Mouse (Mus musculus) urinary bladder, adult 18-20 months (tissue): ENCODE measurements around the gene Rhbdl3.
"Not testable (repeated sequence)": the region's sequence is repeated elsewhere in the genome, so short reads cannot be mapped to it uniquely, and the experiment has no call there.

Experiments used
- DNase-seq, 2 experiments: peaks; one replicate each; pipeline ENCODE4 v3.0.0; 2022; ENCODE audit warnings: low spot score in 2 of 2, mixed read lengths in 2 of 2

Gene Rhbdl3

DNA sequence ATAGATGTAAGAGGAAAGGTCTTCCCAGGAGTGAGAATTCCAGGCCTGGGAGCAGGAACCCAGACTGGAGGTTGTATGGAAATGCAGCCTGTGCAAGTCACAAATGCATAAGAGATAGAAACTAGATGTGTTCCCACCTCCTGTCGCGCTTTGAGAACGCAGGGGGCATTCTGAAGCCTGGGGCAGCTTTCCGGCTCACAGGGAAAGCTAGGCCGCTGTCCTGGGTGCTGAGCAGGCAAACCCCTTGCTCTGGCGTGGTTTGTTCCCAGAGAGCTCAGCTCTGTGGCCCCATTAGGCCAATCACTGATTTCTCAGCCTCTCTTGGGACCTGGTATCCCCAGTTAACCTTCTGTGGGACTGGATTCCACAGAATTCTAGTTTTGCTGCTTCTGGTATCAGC is 11.9 kb downstream of the Rhbdl3 start:
- DNase-seq: no peak

- DNase-seq: no peak
Measured at GRCm38 (mm10) chr11:80313462-80313861, 12.8 kb downstream of the Rhbdl3 start.

DNA sequence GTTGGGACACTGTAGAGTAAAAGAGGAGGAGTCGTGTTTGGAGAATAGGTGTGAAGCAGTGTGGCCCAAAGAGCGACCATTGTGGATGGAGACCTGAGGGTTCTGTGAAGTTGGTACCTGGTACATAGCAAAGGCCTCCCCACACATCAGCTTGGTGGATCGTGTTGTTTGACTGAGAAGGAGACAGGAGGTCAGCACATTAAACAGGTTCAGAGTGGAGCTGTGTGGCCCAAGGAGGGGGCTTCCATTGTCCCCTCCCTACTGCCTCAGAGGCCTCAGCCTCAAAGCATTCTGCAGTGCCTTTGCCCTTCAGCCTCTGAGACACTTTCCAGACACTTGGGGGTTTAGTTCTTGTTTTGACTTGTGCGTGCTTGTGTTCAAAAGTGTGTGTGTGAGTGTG is 13.2 kb downstream of the Rhbdl3 start:
- DNase-seq: no peak

DNA sequence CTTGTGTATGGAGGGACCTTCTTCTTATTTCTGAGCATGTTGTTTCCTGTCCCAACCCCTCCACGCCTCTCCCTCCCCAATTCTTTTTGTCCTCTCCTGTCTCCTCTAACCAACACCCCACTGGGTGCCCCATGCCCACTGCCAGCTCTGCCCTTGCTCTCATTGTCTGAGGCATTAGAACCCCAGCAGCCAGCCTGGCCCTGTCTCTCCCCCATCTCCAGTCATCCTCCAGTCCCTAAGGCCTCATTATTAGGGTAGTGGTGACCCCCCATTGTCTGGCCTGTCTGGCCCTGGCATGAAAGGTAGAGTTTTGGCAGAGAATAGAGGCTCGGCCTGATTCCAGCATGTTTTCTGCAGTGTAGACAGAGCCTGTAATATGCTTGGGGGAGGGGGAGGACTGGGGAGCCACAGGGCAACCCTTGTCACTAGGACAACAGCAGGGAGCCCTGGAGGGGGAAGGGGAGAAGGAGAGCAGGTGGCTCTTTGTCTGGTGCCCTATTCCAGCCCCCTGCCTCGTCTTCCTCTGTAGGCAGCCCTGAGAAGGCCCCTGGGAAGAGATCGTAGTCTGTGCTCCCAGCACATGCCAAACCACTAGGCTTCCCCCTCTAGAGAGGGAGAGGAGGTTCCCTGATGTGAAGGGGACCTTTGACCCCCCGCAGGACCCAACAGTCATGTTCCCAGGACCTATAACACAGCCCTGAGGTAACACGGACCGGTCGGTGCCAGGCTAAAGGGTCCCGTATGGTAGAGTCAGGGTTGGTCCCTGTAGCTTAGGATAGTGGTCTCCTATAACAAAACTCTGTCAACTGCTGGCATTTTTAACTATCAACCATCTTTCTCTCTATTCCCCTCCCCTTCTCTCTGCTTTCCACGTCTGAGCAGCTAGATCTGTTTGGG is 15.3 kb downstream of the Rhbdl3 start:
- no peak for DNase-seq

DNA sequence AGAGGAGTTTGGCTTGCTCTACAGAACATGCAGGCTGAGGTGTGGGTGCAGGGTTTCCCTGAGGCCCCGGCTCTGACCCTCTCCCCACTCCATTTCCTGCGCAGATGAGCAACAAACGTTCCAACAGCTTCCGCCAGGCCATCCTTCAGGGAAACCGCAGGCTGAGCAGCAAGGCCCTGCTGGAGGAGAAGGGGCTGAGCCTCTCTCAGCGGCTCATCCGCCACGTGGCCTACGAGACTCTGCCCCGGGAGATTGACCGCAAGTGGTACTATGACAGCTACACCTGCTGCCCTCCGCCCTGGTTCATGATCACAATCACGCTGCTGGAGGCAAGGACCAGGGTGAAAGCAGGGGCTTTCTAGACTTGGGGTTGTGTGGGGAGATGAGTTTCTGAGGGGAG is 22.5 kb downstream of the Rhbdl3 start:
- no peak for DNase-seq

DNA sequence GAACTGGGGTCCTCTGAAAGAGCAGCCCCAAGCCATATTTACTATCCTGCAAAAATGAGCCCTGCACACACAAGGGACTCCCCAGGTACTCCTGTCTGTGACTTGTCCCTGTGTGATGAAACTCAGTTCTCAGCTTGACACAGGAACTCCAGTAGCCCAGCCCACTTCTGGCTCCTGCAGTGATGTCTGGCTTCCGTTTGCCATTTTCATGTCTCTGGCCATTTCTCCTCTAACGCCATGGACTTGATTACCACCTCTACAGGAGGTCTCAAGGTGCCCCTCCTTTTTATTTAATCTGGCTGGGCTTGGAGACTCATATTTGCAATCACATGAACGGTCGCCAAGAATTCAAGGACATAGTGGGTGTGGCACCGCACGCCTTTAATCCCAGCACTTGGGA is 23.9 kb downstream of the Rhbdl3 start:
- DNase-seq: no peak

DNA sequence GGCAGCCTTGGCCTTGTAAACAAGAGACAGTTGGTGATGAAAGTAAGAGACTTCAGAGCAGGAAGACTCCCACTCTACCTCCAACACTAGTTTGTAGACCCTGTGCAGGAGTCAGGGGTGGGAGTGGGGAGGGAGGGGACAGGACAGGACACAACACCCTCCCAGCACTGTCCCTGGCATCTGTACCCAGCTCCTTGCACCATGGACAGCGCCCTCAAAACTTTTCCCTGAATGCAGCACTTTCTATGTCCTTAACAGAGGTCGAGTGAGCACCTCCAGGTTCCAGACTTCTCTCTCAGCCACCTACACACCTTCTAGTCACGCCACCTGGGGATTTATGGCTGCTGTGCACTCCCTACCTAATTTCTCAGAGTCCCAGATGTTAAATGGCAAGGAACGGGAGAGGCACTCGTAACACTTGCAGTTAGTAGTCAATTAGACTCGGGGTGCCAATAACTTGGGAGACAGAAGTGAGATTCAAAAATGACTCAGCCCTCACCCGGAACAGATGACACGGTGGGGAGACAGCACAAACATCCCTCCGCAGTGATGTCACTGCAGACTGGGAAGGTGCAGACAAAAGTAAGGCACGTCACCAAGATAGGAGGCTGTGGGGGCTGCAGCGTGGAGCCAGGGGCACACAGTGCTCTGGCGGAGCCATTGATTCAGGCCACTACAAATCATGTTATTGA is 32.1 kb downstream of the Rhbdl3 start:
- DNase-seq: no peak

GRCm38 (mm10) chr11:80335609-80336350 is 35.1 kb downstream of the Rhbdl3 start:
- DNase-seq: no peak

DNA sequence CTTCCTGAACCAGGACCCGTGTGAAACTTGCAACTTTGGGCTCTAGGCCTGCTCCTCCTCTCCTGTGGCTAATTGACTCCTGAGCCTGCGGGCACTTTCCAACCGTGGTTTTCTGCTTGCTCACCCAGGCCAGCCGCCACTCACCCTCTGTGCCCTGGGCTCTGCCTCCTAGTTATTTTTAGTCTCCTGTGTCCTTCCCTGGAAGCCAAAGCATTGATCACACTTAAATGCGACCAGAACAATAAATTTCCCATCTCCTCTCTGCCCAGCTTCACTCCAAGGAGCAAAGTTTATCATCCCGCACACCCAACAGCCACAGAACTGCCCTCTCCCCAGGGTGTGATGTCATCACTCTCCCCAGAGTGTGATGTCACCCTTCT is 35.6 kb downstream of the Rhbdl3 start:
- DNase-seq: no peak

DNA sequence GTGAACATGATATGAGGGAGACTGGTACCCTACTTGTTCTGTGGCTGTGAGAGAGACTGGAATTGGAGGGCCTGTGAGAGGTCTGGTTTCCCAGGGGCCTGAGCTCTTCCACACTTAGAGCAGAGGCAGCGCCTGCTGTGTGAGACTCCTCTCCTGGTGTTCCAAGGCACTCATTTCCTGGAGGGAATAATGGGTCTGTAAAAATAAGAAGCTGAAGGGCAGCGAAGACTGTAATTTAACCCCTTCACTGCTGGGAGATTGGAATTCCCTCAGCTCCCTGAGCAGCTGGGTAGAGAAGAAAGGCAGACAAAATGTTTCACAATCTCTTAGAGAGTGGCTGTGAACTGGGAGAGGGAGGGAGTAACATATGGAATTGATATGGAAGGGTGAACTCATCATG is 41.8 kb downstream of the Rhbdl3 start:
- no peak for DNase-seq

DNA sequence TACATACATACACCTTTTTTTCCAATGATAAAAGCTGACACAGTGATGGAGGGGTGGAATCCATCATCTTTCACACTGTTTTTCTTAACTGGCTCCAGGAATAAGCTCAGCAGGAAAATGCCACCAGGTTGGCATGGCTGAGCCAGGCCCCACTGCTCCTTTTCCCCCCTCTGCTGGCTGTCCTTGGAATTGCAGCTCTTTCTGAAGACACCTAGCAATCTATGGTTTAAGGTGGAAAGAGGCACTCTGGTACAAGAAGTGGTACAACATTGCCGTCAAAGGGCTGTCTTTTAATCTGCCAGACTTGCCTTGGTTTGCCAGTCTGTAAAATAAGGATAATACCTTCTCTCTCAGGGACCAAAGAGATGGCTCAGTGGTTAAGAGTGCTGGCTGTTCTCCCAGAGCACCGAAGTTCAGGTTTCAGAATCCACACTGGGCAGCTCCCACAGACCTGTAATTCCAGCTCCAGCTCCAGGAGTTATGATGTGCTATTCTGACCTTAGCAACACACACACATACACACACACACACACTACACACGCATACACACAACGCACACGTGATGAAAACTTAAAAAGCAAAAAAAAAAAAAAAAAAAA is 51.2 kb downstream of the Rhbdl3 start:
- peak; percentile 44 to 78 for DNase-seq

DNA sequence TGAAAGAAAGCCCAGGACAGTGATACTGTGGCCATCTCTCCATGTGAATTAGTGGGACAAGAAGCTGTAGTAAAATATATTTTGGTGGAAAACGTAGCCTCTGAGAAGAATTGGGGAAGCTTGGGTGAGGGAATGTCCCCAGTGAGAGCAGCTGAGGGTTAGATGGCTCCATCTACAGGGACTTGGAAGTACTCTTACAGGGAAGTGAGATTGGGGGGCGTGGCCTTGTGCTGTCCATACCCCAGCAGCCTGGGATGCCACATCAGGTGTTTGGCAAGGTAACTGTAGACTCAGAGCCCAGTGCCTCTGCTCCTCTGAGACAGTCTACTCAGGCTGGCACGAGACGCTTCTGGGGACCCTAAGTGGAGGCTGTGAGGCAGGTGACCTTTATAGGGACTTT is 54.1 kb downstream of the Rhbdl3 start:
- DNase-seq: no peak

- DNase-seq: no peak
Measured at GRCm38 (mm10) chr11:80368949-80369348, 68.2 kb downstream of the Rhbdl3 start.

DNA sequence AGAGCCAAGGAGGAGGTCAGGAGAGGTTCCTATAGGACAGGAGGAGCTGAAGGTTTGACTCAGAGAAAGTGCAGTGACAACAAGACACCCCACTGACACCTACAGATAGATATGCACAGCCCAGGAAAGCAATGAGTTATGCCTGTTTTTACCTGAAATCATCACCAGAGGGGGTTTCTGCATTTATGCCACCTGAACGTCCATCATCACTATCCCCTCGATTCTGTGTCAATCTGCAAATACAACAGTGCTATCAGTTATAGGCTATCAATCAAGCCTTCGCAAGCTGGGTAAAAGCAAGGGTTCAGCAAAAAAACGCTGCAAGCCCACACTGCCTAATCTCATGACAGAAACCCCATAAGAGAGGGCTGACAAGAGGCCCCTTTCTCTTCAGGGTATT is 75.9 kb downstream of the Rhbdl3 start:
- DNase-seq: peak in 1 of 2 experiments; percentile 22

- peak; percentile 55 to 65 for DNase-seq
Measured at GRCm38 (mm10) chr11:80377712-80378451, 77.2 kb downstream of the Rhbdl3 start, which contains the start of gene 5730455P16Rik. TSS of gene 5730455P16Rik (minus strand) at chr11:80378034.

GRCm38 (mm10) chr11:80378452-80379068 is 77.8 kb downstream of the Rhbdl3 start:
- DNase-seq: not testable (repeated sequence)

- not testable (repeated sequence) for DNase-seq
Measured at GRCm38 (mm10) chr11:80379184-80379583, 78.5 kb downstream of the Rhbdl3 start.

DNA sequence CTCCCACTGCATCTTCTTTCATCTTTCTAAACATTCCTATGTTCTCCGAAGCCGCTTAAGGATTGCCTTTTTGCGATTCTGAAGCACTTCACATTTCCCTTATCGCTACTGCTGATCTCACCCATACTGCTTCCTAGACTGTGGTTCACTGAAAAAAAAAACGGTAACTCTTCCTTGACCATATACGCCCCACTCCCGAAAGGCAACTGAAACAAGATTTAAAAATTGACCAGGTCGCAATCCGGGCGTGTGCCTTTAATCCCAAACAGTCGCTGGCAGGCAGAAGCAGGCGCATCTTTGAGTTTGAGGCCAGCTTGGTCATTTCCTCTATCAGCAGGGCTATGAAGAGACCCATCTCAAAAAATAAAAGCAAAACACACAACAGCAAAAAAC is 81.9 kb downstream of the Rhbdl3 start:
- DNase-seq: peak in 1 of 2 experiments; percentile 25

DNA sequence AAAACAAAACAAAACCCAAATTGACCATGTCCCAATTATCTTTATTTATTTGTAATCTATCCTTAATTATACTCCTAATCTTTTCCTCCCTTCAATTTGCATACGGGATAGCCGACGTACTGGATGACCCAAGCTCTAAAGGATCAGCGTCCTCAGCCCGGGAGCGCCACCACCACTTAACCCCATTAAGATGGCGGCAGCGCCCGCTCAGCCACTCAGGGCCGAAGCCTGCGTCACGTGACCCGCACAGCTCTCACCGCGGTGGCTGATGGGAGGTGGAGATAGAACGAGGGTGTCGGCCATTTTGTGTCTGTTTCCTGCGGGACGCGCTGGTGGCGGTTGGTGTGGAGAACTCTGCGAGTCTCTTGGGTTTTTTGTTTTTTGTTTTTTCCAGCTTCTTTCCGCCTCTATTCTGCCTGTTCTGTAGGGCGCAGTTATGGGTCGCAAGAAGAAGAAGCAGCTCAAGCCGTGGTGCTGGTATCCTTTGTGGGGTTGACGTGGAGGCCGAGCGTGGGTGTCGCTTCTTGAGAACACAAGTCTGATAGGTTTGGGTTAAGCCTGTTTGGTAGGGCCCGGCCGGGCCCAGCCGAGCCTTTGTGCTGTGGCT is 82.4 kb downstream of the Rhbdl3 start, which contains the start of gene Zfp207:
Gene Zfp207 (plus strand): TSS at position 261 of the 607 bp plus-strand sequence.
- peak; percentile 93 to 96 for DNase-seq

DNA sequence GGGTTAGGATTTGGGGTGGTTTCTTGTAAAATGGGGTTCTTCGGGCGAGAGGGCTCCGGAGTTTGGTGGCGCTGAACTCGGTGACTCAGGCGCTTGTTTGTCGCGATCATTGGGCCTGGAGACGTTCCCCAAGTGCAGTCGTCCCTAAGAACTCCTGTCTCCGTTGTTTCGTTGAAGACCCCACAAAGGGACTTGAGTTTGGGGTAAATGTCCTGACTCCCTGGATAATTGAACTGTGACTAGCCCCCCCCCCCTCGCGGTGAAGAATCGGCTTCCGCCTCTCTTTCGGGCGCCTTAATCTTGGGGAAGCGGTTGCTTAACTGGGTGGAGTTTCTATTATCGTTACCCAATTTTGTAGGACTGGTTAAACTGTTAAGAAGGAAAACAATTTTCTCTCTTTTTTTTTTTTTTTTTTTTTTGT is 82.9 kb downstream of the Rhbdl3 start:
- no peak for DNase-seq
